ENCODE assay signal across 20 mouse cellular contexts in genomic region chr11:28313396-28313795, GRCm38 (mm10). TPM values are rescaled to one million over a fixed set of nuclear protein-coding genes. Genes with fewer than 3 reads are reported as not detected.
DNase-seq lines count a peak whose midpoint lies in the region.
"Had no signal": no experiment of that assay in that cellular context is flagged by ENCODE, and none has a peak within 500 bp of the region (broad histone marks: within the 10 kb centered on the region; RNA-seq: fewer than 3 reads in every experiment).

No protein-coding gene starts in this region.

- DNase-seq in adrenal gland, adult 2 months, result peak; percentile 3
- no peak for DNase-seq in adrenal gland, adult 8-10 months
- peak; percentile 4 to 5 for DNase-seq in cerebellum, postnatal 10 days
- no peak for DNase-seq in cerebellum, adult 11 months
- peak; percentile 63 for DNase-seq in heart, adult 11 months
- no peak for DNase-seq in heart, adult 9 months (ENCODE audit: low spot score in 2 of 2)
- DNase-seq: adrenal gland, postnatal 25 days; B cell, adult 2 months; cerebellum, adult 18-20 months; cerebellum, adult 8-10 months; cerebellum, adult 9-11 months; cerebellum, postnatal 36 days; embryo, embryonic 11 days had no signal

RNA-seq across cellular contexts. Expression of gene Gm6685, which starts 26.3 kb away (rescaled TPM):
- 1 to 10 TPM; 5.3 to 8.2 TPM for total RNA-seq in adrenal gland, adult 2 months (2021)
- 0.44 and 0.97 TPM in 2 replicates for polyA plus RNA-seq in adrenal gland, adult 2 months (2012; rRNA removed)
- 10 to 100 TPM in 2 of 4 experiments, 1 to 10 TPM in 2; 6.9 to 10.8 (median 9.7) TPM for total RNA-seq in adrenal gland, adult 8-10 months (2022)
- polyA plus RNA-seq: CD4-positive, CD25-positive, alpha-beta regulatory T cell, adult 4 months; embryonic facial prominence, embryonic 11.5 days; embryonic facial prominence, embryonic 13.5 days; forebrain, embryonic 10.5 days; forebrain, embryonic 12.5 days; forebrain, embryonic 14.5 days; forebrain, embryonic 16.5 days had no signal

Comparison
In these comparisons a context has a peak if more than half of its experiments do, and no peak if none do; other contexts are left out.
1. DNase-seq: peak in adrenal gland, adult 2 months (single experiment), cerebellum, postnatal 10 days (2 of 2) and heart, adult 11 months (single experiment); none in adrenal gland, adult 8-10 months (single experiment), cerebellum, adult 11 months (single experiment) and heart, adult 9 months (0 of 2).